Mouse (Mus musculus): ENCODE measurements around the gene Olfr874. TPM values are rescaled to one million over a fixed set of nuclear protein-coding genes. Genes with fewer than 3 reads are reported as not detected.
"Not testable (repeated sequence)": the region's sequence is repeated elsewhere in the genome, so short reads cannot be mapped to it uniquely, and the experiment has no call there.

The Olfr874 gene
- not detected for total RNA-seq (2022)

DNA sequence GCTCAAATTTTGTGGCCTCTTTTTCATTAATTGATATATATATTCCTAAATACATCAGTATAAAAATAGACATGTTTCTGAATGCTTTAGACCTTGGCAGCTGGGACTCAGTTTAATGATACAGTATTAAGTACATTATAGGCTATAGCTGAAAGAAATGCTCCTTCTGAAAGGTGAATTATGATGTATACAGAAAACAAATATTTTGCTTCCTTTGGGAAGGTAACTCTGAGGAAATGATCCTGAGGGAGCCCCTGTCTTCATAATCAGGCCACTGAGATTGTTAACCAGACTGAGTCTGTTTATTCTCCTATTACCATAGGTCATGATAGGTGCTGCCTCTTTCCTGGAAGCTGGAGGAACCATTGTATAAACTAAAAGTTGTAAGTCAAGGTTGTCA, at the start of gene Olfr874:
TSS of gene Olfr874 (plus strand) at position 301 of the 400 bp plus-strand sequence.
- DNase-seq (ENCODE audit: low spot score), result no peak

DNA sequence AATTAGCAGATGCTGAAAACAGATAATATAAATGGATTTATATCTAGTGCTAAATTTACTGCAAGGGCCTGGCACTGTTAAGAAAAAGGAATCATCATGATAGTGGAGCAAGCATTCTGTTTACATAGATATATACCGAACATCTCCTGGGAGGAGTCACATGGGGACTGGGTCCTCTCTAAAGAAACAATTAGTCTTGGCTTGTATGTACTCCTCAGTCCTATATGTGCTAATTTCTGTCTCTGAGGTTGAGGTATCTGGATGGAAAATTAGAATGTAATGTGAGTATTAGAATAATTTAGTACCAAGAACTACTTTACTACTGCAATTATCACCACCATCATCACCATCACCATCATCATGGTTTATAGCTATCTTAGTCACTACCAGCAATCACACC, 28.8 kb upstream of the Olfr874 start, which contains the start of gene Olfr160:
TSS of gene Olfr160 (minus strand) at position 101 of the 400 bp plus-strand sequence.
- DNase-seq (ENCODE audit: low spot score), result no peak

DNA sequence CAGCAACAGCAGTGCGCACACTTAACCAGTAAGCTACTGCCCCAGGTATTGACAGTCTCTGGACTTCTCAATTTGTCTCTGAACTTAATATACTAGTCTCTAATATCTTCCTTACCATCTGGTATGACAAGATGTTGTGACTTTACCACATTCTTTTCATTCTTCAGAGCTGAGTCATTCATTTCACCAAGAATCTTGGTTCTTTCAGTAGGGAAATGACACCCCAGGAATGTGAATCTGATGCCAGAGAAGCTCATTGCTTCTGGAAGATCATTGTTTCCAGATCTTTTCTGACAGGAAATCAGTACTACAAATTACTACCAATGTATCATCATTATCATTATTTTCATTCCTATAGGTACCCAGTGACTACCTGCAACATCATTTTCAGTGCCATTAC, 10.6 kb upstream of the Olfr874 start:
- no peak for DNase-seq (ENCODE audit: low spot score)

DNA sequence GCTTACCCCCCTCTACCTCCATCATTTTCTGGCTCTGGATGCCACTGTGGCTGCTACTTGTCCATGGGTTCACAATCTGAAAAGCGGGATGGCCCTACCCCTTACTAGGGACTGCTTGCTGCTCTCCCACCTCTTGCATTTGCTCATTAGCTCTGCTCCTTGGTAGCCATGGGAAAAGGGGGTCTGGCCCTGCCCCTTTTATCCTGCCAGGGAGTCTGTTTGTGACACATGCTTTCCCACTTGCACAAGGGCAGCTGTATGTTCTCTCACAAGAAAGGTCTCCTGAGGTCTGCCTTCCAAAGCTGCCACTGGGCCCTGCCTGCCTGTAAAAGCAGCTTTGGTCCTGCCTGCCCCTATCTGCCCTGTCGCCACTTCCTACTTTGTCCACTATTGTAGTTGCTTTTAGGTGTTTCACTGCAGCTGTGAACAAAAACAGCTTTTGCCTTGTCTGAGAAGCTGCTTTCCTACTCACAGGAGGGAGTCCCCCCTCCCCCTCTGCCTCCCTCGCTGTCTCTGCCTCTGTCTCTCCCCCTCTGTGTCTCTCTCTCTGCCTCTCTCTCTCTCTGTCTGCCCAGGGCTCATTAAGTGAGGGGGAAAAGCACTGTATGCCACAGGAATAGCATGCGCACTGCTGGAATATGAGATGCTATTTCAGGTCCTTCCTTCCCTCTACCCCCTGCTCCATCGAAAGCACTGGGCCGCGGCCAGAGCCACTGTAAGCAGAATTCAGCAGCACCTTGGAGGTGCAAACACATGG, 5.6 kb downstream of the Olfr874 start:
- no peak for DNase-seq (ENCODE audit: low spot score)

DNA sequence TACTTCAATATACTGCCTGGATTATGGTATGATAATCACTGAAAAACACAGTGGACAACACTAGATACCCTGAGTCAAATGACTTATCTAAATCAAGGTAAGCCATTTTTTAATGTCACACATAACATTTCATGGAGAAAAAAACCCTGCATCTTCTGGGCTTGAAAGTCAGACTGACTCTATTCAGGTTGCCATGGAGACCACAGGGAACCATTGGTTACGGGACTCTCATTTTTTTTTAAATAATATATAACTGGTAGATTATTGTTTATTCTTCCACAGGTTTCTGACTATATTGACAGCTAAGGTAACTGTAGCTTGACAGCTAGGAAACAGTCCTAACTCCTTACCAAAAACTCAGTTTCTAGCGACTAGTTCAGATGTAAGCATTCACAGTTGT, 6.6 kb downstream of the Olfr874 start:
- no peak for DNase-seq (ENCODE audit: low spot score)

DNA sequence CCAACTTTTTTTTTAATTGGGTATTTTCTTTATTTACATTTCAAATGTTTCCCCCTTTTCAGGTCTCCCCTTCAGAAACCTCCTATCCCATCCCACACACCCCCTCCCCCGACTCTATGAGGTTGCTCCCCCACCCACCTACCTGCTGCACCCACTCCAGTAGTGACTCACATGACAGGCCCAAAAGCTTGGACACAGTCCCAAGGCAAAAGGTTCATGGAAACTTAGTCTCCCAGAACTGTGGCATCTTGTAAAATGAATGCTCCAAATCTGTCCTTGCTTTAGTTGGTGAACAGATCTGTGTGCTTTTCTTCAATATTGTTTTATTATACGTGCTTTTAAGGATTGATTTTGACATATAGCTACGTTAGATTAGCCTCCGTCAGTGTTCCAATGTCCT, 7.1 kb downstream of the Olfr874 start:
- DNase-seq (ENCODE audit: low spot score), result no peak

DNA sequence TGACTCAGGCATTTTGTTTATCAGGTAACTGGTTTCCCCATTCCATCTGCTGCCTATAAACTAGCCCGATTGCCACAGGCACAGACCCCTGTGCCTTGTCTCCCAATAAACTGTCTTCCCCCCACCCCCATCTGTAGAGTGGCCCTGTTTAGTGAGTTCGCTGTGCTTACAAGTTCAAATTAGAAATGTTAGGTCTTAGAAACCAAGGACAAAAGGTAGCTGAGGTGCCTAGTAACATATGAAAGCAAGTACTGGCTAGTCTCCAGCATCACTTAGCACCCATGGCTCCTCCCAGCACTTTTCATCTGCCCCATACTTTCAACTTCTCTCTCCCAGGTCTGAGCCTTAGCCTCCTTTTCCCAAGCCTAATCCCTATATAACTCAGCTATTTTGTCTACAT, 16.8 kb downstream of the Olfr874 start:
- no peak for DNase-seq (ENCODE audit: low spot score)

DNA sequence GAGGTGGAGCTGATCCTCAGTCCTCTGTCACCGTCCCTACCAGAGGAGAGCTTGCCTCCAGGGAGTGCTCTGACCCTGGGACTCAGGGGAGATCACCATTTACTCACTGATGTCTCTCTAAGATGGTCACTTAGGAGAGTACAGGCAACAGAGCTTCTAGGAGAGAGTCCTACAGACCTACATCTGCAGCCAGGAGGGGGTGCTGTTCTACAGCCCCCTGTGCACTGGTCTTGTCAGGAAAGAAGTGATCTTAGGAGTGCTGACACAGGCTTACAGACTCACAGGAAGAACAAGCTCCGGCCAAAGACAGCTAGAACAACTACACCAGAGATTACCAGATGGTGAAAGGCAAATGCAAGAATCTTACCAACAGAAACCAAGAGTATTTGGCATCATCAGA, 17.6 kb downstream of the Olfr874 start:
- no peak for DNase-seq (ENCODE audit: low spot score)

DNA sequence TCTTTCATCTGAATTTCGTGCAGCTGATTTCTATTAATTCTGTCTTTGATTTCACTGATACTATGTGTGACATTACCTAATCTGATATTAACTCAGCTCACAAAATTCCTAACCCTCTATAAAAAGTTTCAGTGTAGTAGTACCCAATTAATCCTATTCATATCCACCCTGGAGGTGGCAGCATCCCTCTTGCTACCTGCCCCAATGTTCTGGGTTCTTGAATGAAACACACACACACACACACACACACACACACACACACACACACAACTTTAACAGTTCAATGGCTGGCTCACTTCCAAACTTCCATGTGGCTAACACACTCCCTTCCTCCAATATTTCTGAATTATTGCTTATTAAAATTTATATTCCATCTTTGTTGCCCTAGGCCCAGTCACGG, 25.8 kb downstream of the Olfr874 start:
- no peak for DNase-seq (ENCODE audit: low spot score)

DNA sequence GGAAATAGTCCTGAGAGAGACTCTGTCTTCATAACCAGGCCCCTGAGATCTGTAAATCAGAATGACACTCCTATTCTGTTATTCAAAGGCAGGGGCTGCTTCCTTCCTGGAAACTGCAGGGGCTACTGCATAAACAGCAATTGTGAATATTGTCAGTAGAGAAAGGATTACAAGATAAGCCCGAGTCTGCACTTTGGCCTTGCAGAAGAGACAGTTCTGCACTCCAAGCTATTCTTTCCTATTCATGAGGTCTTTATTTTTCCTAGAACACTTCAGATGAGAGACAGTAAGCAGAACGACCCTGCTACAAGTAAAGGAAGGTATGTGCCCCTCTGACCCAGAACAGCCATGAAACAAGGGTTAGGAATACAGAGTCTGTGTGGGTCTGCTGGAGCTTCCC, 26.9 kb downstream of the Olfr874 start, which contains the start of gene Olfr875:
TSS of gene Olfr875 (plus strand) at position 99 of the 400 bp plus-strand sequence.
- DNase-seq (ENCODE audit: low spot score), result no peak

DNA sequence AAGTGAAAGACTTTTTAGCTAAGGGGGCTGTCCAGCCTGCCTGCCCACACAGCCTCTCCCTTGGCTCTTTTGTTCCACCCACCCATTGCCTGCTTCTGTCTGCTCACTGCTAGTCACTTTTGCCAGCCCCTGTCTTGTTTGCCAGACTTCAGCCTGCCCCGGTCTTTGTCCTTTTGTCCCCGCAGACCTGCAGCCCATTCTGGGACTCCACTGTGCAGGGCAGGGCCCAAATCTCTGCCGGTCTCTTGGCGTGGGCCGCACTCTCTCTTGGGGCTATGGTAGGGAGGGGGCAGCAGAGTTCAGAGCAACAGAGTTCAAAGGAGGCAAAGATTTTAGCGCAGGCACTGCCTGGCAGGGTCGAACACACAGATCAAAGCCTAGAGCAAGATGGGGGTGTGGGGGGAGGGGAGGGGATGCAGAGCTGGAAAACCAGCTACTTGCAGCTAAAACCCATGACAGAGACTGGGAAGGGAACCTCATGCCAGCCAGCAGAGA, 37.9 kb downstream of the Olfr874 start:
- no peak for DNase-seq (ENCODE audit: low spot score)

DNA sequence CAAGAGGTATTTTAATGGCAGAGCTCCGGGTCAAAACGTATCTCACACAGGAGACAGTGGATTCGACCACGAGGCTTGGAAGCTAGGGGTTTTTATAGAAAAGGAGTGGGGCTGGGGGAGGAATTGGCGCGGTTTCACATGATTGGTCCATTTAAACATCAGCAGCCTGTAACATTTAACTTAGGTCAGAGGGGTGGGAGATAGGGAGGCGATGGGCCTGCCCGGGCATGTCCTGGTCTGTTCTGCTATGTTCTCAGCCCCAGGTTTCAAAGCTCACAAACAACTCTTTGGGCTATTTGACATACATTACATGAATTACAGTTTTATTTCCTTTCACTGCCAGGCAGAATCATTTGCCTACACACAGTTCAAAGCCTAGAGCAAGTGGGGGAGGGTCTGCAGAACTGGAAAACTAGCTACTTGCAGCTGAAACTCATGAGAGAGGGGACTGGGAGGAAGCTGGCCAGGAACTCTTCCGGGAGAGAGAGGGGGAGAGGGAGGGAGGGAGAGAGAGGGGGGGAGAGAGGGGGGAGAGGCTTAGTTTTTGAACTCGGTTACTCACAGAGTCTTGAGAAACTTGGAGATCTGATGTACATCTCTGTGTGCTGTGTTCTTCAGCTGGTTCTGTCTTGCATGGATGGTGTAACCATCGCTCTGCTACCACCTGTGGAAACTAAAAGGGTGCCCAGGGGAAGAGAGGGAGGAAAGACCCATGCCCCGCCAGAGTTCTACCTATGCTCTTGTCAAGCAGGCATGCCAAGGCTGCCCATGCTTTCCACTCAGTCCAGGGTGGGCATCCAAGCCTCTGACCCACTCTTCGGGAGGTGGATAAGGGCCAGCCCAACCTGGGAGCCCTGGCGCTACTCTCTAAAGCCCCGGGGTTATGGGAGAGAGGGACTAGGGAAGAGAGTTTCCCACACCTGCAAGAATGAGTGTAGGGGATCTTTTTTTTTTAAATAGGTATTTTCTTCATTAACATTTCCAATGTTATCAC, 38.8 kb downstream of the Olfr874 start:
- not testable (repeated sequence) for DNase-seq (ENCODE audit: low spot score)

DNA sequence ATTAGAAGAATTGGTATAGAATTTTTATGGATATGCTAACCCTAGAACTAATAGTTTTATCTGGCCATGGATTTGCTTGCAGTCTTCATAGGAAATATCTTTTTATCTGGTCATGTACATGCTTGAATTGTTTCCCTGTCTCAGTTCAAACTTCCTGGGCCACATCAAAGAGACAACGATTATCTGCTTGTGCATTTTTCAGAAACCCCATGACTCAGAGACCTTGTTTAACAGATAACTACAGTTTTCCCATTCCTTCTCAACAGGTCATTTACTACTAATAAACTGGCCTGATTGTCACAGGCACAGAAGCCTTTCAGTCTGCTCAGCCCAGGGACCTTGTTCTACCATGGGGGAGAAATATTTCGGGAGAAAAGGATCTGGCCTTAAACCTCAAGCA, 41.5 kb downstream of the Olfr874 start:
- no peak for DNase-seq (ENCODE audit: low spot score)

Other genes with a start within 250 kb of the Olfr874 start
- gene Esam, start 217.0 kb upstream of the Olfr874 start, total RNA-seq (2022), result 10 to 100 TPM; 53.1 to 62.0 (median 57.0) TPM
- 1 to 10 TPM; 1.9 to 5.2 (median 3.7) TPM for gene Vsig2, start 205.9 kb upstream of the Olfr874 start, total RNA-seq (2022)
- gene Nrgn, start 192.2 kb upstream of the Olfr874 start, total RNA-seq (2022), result 10 to 100 TPM in 2 of 4 experiments, 1 to 10 TPM in 2; 4.8 to 11.7 (median 8.5) TPM
- gene Siae, start 189.4 kb upstream of the Olfr874 start, total RNA-seq (2022), result 10 to 100 TPM in 1 of 4 experiments, 1 to 10 TPM in 3; 8.4 to 10.0 (median 9.1) TPM
- gene Spa17, start 131.4 kb upstream of the Olfr874 start, total RNA-seq (2022), result 1 to 10 TPM; 2.7 to 3.6 (median 2.9) TPM
- gene Tbrg1, start 87.8 kb upstream of the Olfr874 start, total RNA-seq (2022), result 10 to 100 TPM; 29.8 to 35.8 (median 34.0) TPM
- not detected for gene Panx3, start 75.9 kb upstream of the Olfr874 start, total RNA-seq (2022)
- not detected for gene Olfr160, start 28.9 kb upstream of the Olfr874 start, total RNA-seq (2022)
- not detected for gene Olfr875, start 26.8 kb downstream of the Olfr874 start, total RNA-seq (2022)
- gene Olfr876, start 57.9 kb downstream of the Olfr874 start, total RNA-seq (2022), result not detected
- gene Olfr877, start 109.2 kb downstream of the Olfr874 start, total RNA-seq (2022), result not detected
- not detected for gene Olfr145, start 151.6 kb downstream of the Olfr874 start, total RNA-seq (2022)
- gene Olfr878, start 172.7 kb downstream of the Olfr874 start, total RNA-seq (2022), result not detected
- gene Olfr881, start 246.7 kb downstream of the Olfr874 start, total RNA-seq (2022), result not detected